8 mouse cellular contexts compared by ENCODE assay signal in the genomic region with DNA sequence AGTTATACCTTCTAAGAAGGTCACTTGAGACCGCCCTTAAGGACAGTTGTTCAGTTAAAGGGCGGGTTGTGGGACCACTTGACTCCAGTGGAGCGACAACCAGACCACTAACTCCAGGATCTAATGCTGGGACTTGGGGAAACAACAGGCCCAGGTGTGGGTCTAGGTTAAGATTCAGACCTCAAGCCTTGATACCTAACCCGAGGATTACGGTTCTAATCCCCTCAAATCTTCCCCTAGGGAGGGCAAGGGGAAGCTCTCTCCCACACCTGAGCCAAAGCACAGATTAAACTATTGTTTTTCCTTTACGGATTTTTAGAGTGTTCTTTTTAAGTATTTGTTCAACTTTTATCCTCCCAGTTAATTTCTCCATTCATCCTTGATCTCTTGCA. TPM values are rescaled to one million over a fixed set of nuclear protein-coding genes. Genes with fewer than 3 reads are reported as not detected.
DNase-seq lines count a peak whose midpoint lies in the region; ATAC-seq and TF ChIP-seq lines count a peak whose summit lies in the region.

No protein-coding gene starts in this region.

- TF ChIP-seq CTCF in forebrain, postnatal 0 days (IDR thresholded peaks at IDR 0.05; ENCODE audit: low read depth): no peak

- no peaks in the 10 kb centered on the region for H3K36me3 ChIP-seq in heart, embryonic 15.5 days
- 0 out of 2 replicates have a peak, but pooled peaks cover 6% of the 10 kb centered on the region for H3K36me3 ChIP-seq in ES-E14 (ENCODE audit: control insufficient read depth, insufficient read depth, low read length, poor library complexity, severe bottlenecking)
- H3K36me3 ChIP-seq in forebrain, postnatal 0 days (ENCODE audit: insufficient read depth): no peaks in the 10 kb centered on the region
- H3K36me3 ChIP-seq in macrophage (ENCODE audit: inconsistent target): no peaks in the 10 kb centered on the region

- H3K27me3 ChIP-seq in heart, embryonic 15.5 days: no peaks in the 10 kb centered on the region; the same call in 1 of the 2 replicates
- H3K27me3 ChIP-seq in forebrain, postnatal 0 days (ENCODE audit: insufficient read depth, low read length): no peaks in the 10 kb centered on the region

- H3K79me2 ChIP-seq in macrophage (ENCODE audit: inconsistent target): no peaks in the 10 kb centered on the region

- H3K9ac ChIP-seq in heart, embryonic 15.5 days: peak overlapping the region; percentile 56
- peak overlapping the region; percentile 49; the same call in 1 of the 2 replicates for H3K9ac ChIP-seq in ES-E14 (ENCODE audit: insufficient read depth, low read depth, low read length, poor library complexity, severe bottlenecking)
- no peak overlapping the region for H3K9ac ChIP-seq in forebrain, postnatal 0 days

- H3K4me3 ChIP-seq in heart, embryonic 15.5 days: peak overlapping the region; percentile 57
- H3K4me3 ChIP-seq in ES-E14 (ENCODE audit: insufficient read depth in 1 of 2, low read depth in 1 of 2, low read length in 2 of 2, poor library complexity in 1 of 2, severe bottlenecking in 1 of 2): peak overlapping the region; percentile 75 to 76; a peak in 3 of 4 replicates
- peak overlapping the region; percentile 38 for H3K4me3 ChIP-seq in forebrain, postnatal 0 days (ENCODE audit: low read depth, low read length)
- peak overlapping the region; percentile 30 for H3K4me3 ChIP-seq in macrophage (ENCODE audit: inconsistent target)

- DNase-seq in heart, adult 11 months: no peak
- DNase-seq in ES-E14 (ENCODE audit: low read depth, low spot score): no peak
- DNase-seq in forebrain, postnatal 0 days: no peak
- no peak for DNase-seq in adrenal gland, adult 8-10 months

- no peaks in the 10 kb centered on the region for H3K9me3 ChIP-seq in heart, embryonic 15.5 days (replicated peaks)
- no peaks in the 10 kb centered on the region for H3K9me3 ChIP-seq in ES-E14 (ENCODE audit: control insufficient read depth, insufficient read depth, low read depth, low read length)
- H3K9me3 ChIP-seq in forebrain, postnatal 0 days (ENCODE audit: low read length): no peaks in the 10 kb centered on the region

- in situ Hi-C loops in ES-E14 (cut with MboI; ENCODE audit: low sequenced_read_pairs in 2 of 2, unreplicated experiment in 2 of 2): no loop called here

- WGBS in heart, embryonic 15.5 days: 35% methylated on average over 6 of the region's 6 CpGs
- 29% methylated on average over 6 of the region's 6 CpGs for WGBS in forebrain, postnatal 0 days
- 68% methylated on average over 6 of the region's 6 CpGs for WGBS in macrophage (ENCODE audit: missing documents)

- ATAC-seq in heart, embryonic 15.5 days (replicated peaks; ENCODE audit: insufficient number of reproducible peaks, insufficient read depth, low FRiP score, low read depth): no peak
- no peak for ATAC-seq in forebrain, postnatal 0 days
- no peak for ATAC-seq in frontal cortex, adult (ENCODE audit: low TSS enrichment)
- no peak for ATAC-seq in erythroid progenitor cell, adult 5-6 weeks (replicated peaks; ENCODE audit: low FRiP score, poor library complexity, severe bottlenecking)

- H3K27ac ChIP-seq in heart, embryonic 15.5 days: no peak overlapping the region
- H3K27ac ChIP-seq in ES-E14 (ENCODE audit: insufficient read depth, low read depth, low read length, poor library complexity, severe bottlenecking): no peak overlapping the region
- H3K27ac ChIP-seq in forebrain, postnatal 0 days (ENCODE audit: low read depth, low read length): no peak overlapping the region
- H3K27ac ChIP-seq in macrophage: no peak overlapping the region

- peak overlapping the region; percentile 79 for H3K4me2 ChIP-seq in heart, embryonic 15.5 days
- peak overlapping the region; percentile 60 for H3K4me2 ChIP-seq in forebrain, postnatal 0 days (ENCODE audit: low read depth)

- peaks cover 32% of the 10 kb centered on the region for H3K4me1 ChIP-seq in heart, embryonic 15.5 days (replicated peaks)
- H3K4me1 ChIP-seq in ES-E14 (ENCODE audit: control insufficient read depth in 2 of 2, insufficient read depth in 2 of 2, low read length in 2 of 2, poor library complexity in 1 of 2): peaks cover 0 to 12% of the 10 kb centered on the region in 2 experiments; a peak in 3 of 4 replicates
- H3K4me1 ChIP-seq in forebrain, postnatal 0 days (ENCODE audit: insufficient read depth): no peaks in the 10 kb centered on the region

TF ChIP-seq in ES-E14, 5 proteins besides CTCF, POLR2A, EP300 and RAD21 (continues in another document):
- no peak for TF ChIP-seq CHD2 (IDR thresholded peaks at IDR 0.05; ENCODE audit: low read depth, low read length)

RNA-seq across cellular contexts. Expression of a gene that starts 0.9 kb away (rescaled TPM):
- polyA plus RNA-seq in heart, embryonic 15.5 days (2015; fragmentation: Nextera tagmentation; extraction: Ambion mirVana): 67.4 and 78.4 TPM in 2 replicates
- total RNA-seq in ES-E14 (2012; rRNA removed): 90.7 and 107 TPM in 2 replicates
- 21.7 and 28.9 TPM in 2 replicates for total RNA-seq in forebrain, postnatal 0 days (2014; rRNA removed)
- 23.7 and 25.6 TPM in 2 replicates for polyA plus RNA-seq in forebrain, postnatal 0 days (2015; fragmentation: Nextera tagmentation; extraction: Ambion mirVana)
- total RNA-seq in macrophage (2018; cell fraction: chromatin; rRNA removed): 1 to 10 TPM in 1 of 26 experiments, not detected in 25; 3.0 TPM
- 1 to 10 TPM; 1.1 to 3.7 (median 2.2) TPM for total RNA-seq in macrophage (2018; cell fraction: cytosol; rRNA removed)
- 1 to 10 TPM in 4 of 26 experiments, under 1 TPM in 1, not detected in 21; 0.94 to 2.8 (median 2.1) TPM for total RNA-seq in macrophage (2018; cell fraction: nucleus; rRNA removed)
- 2.4 to 11.2 TPM (median 3.4 TPM) in 3 replicates for polyA plus RNA-seq in macrophage (2018)
- 10 to 100 TPM; 21.0 to 27.9 (median 23.6) TPM for total RNA-seq in adrenal gland, adult 8-10 months (2022)
- total RNA-seq in erythroid progenitor cell, adult 5-6 weeks (2015; ENCODE audit: low replicate concordance): 6.8 and 13.4 TPM in 2 replicates
- total RNA-seq in erythroid progenitor cell, adult 5-6 weeks (2017; ENCODE audit: low replicate concordance): 2.7 TPM in 2 replicates

RNA-seq across cellular contexts. Expression of a gene that starts 6.1 kb away (rescaled TPM):
- polyA plus RNA-seq in heart, embryonic 15.5 days (2015; fragmentation: Nextera tagmentation; extraction: Ambion mirVana): 2.0 and 2.2 TPM in 2 replicates
- total RNA-seq in ES-E14 (2012; rRNA removed): 2.7 and 3.3 TPM in 2 replicates
- 1.3 and 1.4 TPM in 2 replicates for total RNA-seq in forebrain, postnatal 0 days (2014; rRNA removed)
- polyA plus RNA-seq in forebrain, postnatal 0 days (2015; fragmentation: Nextera tagmentation; extraction: Ambion mirVana): 1.3 and 1.4 TPM in 2 replicates
- total RNA-seq in macrophage (2018; cell fraction: chromatin; rRNA removed): 1 to 10 TPM in 18 of 26 experiments, under 1 TPM in 6, not detected in 2; 0.16 to 7.9 (median 2.2) TPM
- 1 to 10 TPM; 1.5 to 5.1 (median 3.0) TPM for total RNA-seq in macrophage (2018; cell fraction: cytosol; rRNA removed)
- total RNA-seq in macrophage (2018; cell fraction: nucleus; rRNA removed): 10 to 100 TPM in 1 of 26 experiments, 1 to 10 TPM in 21, under 1 TPM in 4; 0.31 to 13.4 (median 3.1) TPM
- polyA plus RNA-seq in macrophage (2018): 2.7 to 3.2 TPM (median 2.7 TPM) in 3 replicates
- total RNA-seq in adrenal gland, adult 8-10 months (2022): 10 to 100 TPM; 14.7 to 35.0 (median 28.1) TPM
- 3.8 TPM in 1 of 2 replicates, not detected in the other for total RNA-seq in erythroid progenitor cell, adult 5-6 weeks (2015; ENCODE audit: low replicate concordance)
- total RNA-seq in erythroid progenitor cell, adult 5-6 weeks (2017; ENCODE audit: low replicate concordance): 0.26 TPM in 1 of 2 replicates, not detected in the other

RNA-seq across cellular contexts. Expression of a gene that starts 16.8 kb away (rescaled TPM):
- polyA plus RNA-seq in heart, embryonic 15.5 days (2015; fragmentation: Nextera tagmentation; extraction: Ambion mirVana): 10.8 and 12.7 TPM in 2 replicates
- total RNA-seq in ES-E14 (2012; rRNA removed): 2.5 and 3.1 TPM in 2 replicates
- total RNA-seq in forebrain, postnatal 0 days (2014; rRNA removed): 12.0 and 13.8 TPM in 2 replicates
- 9.6 and 17.8 TPM in 2 replicates for polyA plus RNA-seq in forebrain, postnatal 0 days (2015; fragmentation: Nextera tagmentation; extraction: Ambion mirVana)
- not detected for total RNA-seq in macrophage (2018; cell fraction: chromatin; rRNA removed)
- total RNA-seq in macrophage (2018; cell fraction: cytosol; rRNA removed): not detected
- not detected for total RNA-seq in macrophage (2018; cell fraction: nucleus; rRNA removed)
- not detected in 3 replicates for polyA plus RNA-seq in macrophage (2018)
- 10 to 100 TPM; 15.5 to 32.7 (median 24.5) TPM for total RNA-seq in adrenal gland, adult 8-10 months (2022)
- total RNA-seq in erythroid progenitor cell, adult 5-6 weeks (2015; ENCODE audit: low replicate concordance): not detected in 2 replicates
- total RNA-seq in erythroid progenitor cell, adult 5-6 weeks (2017; ENCODE audit: low replicate concordance): not detected in 2 replicates

RNA-seq across cellular contexts. Expression of a gene that starts 34.2 kb away (rescaled TPM):
- polyA plus RNA-seq in heart, embryonic 15.5 days (2015; fragmentation: Nextera tagmentation; extraction: Ambion mirVana): 14.9 and 18.7 TPM in 2 replicates
- total RNA-seq in ES-E14 (2012; rRNA removed): 119 and 149 TPM in 2 replicates
- 22.9 and 29.7 TPM in 2 replicates for total RNA-seq in forebrain, postnatal 0 days (2014; rRNA removed)
- 9.8 and 14.2 TPM in 2 replicates for polyA plus RNA-seq in forebrain, postnatal 0 days (2015; fragmentation: Nextera tagmentation; extraction: Ambion mirVana)
- total RNA-seq in macrophage (2018; cell fraction: chromatin; rRNA removed): 10 to 100 TPM; 10.2 to 70.3 (median 32.6) TPM
- 10 to 100 TPM in 2 of 26 experiments, 1 to 10 TPM in 24; 4.9 to 12.5 (median 7.7) TPM for total RNA-seq in macrophage (2018; cell fraction: cytosol; rRNA removed)
- 10 to 100 TPM in 22 of 26 experiments, 1 to 10 TPM in 4; 6.4 to 54.1 (median 15.0) TPM for total RNA-seq in macrophage (2018; cell fraction: nucleus; rRNA removed)
- 2.4 to 12.1 TPM (median 5.6 TPM) in 3 replicates for polyA plus RNA-seq in macrophage (2018)
- total RNA-seq in adrenal gland, adult 8-10 months (2022): 10 to 100 TPM; 33.9 to 48.4 (median 40.5) TPM
- total RNA-seq in erythroid progenitor cell, adult 5-6 weeks (2015; ENCODE audit: low replicate concordance): 11.7 and 15.1 TPM in 2 replicates
- total RNA-seq in erythroid progenitor cell, adult 5-6 weeks (2017; ENCODE audit: low replicate concordance): 16.1 and 23.4 TPM in 2 replicates

RNA-seq across cellular contexts. Expression of a gene that starts 41.7 kb away (rescaled TPM):
- 38.3 and 47.5 TPM in 2 replicates for polyA plus RNA-seq in heart, embryonic 15.5 days (2015; fragmentation: Nextera tagmentation; extraction: Ambion mirVana)
- total RNA-seq in ES-E14 (2012; rRNA removed): 50.9 and 79.5 TPM in 2 replicates
- total RNA-seq in forebrain, postnatal 0 days (2014; rRNA removed): 51.0 and 63.6 TPM in 2 replicates
- 41.0 and 47.1 TPM in 2 replicates for polyA plus RNA-seq in forebrain, postnatal 0 days (2015; fragmentation: Nextera tagmentation; extraction: Ambion mirVana)
- 10 to 100 TPM in 17 of 26 experiments, 1 to 10 TPM in 9; 4.4 to 36.3 (median 13.8) TPM for total RNA-seq in macrophage (2018; cell fraction: chromatin; rRNA removed)
- total RNA-seq in macrophage (2018; cell fraction: cytosol; rRNA removed): 10 to 100 TPM in 18 of 26 experiments, 1 to 10 TPM in 8; 7.0 to 20.5 (median 12.6) TPM
- total RNA-seq in macrophage (2018; cell fraction: nucleus; rRNA removed): 10 to 100 TPM in 15 of 26 experiments, 1 to 10 TPM in 11; 4.4 to 32.5 (median 12.4) TPM
- polyA plus RNA-seq in macrophage (2018): 17.1 to 28.9 TPM (median 20.6 TPM) in 3 replicates
- total RNA-seq in adrenal gland, adult 8-10 months (2022): 10 to 100 TPM; 30.7 to 46.1 (median 39.2) TPM
- total RNA-seq in erythroid progenitor cell, adult 5-6 weeks (2015; ENCODE audit: low replicate concordance): 36.0 and 54.5 TPM in 2 replicates
- total RNA-seq in erythroid progenitor cell, adult 5-6 weeks (2017; ENCODE audit: low replicate concordance): 16.7 and 27.1 TPM in 2 replicates
